Mouse (Mus musculus) megakaryocyte, embryonic 14.5 days (primary cell): ENCODE results near the gene Mcl1.

Source experiments
- FLI1 ChIP-seq: IDR thresholded peaks from 2 replicates; pipeline ENCODE4 v1.6.1; 2012; ENCODE audit warnings: low read length, inconsistent platforms, mixed read lengths
- GATA1 ChIP-seq: IDR thresholded peaks from 3 replicates; pipeline ENCODE4 v1.6.1; 2012; ENCODE audit warnings: mixed read lengths, low read length, inconsistent platforms, borderline replicate concordance

- TF ChIP-seq GATA1 (no peak), FLI1 (no peak)
Observed at GRCm38 (mm10) chr3:95707497-95707896, 48.9 kb downstream of the Mcl1 start.
